Mouse (Mus musculus) CD8-positive naive resting alpha-beta T cell, adult 2 months (primary cell): ENCODE measurements around the gene Pfkfb4.

Experiments
- DNase-seq, 2 experiments: peaks; one replicate each; pipeline ENCODE4 v3.0.0; 2022; ENCODE audit warnings: low read depth in 2 of 2, low spot score in 2 of 2

Gene Pfkfb4

GRCm38 (mm10) chr9:109031001-109031400 is 39.4 kb downstream of the Pfkfb4 start:
- DNase-seq: no peak

DNA sequence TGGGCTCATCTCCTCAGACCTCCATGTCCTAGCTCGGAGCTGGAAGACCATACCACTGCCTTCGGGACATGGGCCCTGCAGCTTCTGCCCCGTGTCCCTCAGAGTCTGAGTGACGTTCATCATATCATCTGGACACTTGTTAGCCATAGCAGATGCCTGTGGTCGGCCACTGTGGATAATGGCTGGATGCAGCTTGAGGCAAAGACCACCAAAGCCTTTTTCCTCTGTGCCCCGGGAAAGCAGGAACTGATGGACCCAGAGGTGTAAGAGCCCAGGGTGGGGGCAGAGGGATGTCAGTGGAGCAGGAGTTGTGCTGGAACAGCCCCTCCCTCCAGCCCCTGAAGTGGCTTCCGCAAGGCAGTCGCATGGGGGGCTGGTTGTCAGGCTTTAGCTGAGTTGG is 40.1 kb downstream of the Pfkfb4 start:
- no peak for DNase-seq

- no peak for DNase-seq
Observed at GRCm38 (mm10) chr9:109032435-109032834, 40.9 kb downstream of the Pfkfb4 start.

GRCm38 (mm10) chr9:109038086-109038895 is 46.7 kb downstream of the Pfkfb4 start, which contains the start of gene Shisa5:
Shisa5 (plus strand) TSS chr9:109038565.
- peak; percentile 17 to 53 for DNase-seq

- DNase-seq: no peak
Observed at GRCm38 (mm10) chr9:109038901-109039364, 47.4 kb downstream of the Pfkfb4 start.

- no peak for DNase-seq
Observed at GRCm38 (mm10) chr9:109039681-109040080, 48.1 kb downstream of the Pfkfb4 start.

GRCm38 (mm10) chr9:109040216-109040615 is 48.6 kb downstream of the Pfkfb4 start:
- no peak for DNase-seq

DNA sequence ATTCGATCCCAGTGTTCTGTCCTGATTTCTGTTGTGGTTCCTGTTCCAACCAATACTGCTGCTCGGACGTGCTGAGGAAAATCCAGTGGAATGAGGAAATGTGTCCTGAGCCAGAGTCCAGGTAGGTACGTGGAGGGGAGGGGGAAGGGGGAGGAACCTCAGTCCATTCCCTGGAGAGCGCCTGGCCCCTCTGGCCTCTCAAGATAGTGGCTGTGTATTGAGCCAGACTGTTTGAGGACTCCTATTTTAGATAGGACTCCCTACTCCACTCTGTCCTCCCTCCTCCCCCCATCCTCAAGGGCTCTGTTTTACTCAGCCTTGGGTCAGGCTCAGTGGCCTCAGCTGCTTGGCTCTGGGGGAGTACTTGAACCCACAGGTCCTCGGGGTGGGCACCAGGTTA is 49.3 kb downstream of the Pfkfb4 start:
- no peak for DNase-seq

- no peak for DNase-seq
Observed at GRCm38 (mm10) chr9:109041351-109041750, 49.8 kb downstream of the Pfkfb4 start.

GRCm38 (mm10) chr9:109046306-109046705 is 54.7 kb downstream of the Pfkfb4 start:
- peak; percentile 83 to 87 for DNase-seq

DNA sequence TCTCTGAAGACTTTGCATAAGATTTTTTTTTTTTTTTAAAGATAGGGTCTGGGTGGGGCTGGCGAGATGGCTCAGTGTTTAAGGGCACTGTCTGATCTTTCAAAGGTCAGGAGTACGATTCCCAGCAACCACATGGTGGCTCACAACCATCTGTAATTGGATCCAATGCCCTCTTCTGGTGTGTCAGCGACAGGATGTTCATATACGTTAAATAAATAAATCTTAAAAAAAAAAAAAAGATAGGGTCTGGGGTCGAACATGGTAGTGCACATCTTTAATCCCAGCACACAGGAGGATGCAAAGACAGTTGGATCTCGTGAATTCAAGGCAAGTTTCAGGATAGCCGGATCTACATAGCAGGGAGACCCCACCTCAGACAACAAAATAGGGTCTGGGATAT is 57.7 kb downstream of the Pfkfb4 start:
- DNase-seq: no peak

- DNase-seq: no peak
Observed at GRCm38 (mm10) chr9:109049996-109050673, 58.6 kb downstream of the Pfkfb4 start.

- DNase-seq: no peak
Observed at GRCm38 (mm10) chr9:109050674-109050997, 59.1 kb downstream of the Pfkfb4 start.

DNA sequence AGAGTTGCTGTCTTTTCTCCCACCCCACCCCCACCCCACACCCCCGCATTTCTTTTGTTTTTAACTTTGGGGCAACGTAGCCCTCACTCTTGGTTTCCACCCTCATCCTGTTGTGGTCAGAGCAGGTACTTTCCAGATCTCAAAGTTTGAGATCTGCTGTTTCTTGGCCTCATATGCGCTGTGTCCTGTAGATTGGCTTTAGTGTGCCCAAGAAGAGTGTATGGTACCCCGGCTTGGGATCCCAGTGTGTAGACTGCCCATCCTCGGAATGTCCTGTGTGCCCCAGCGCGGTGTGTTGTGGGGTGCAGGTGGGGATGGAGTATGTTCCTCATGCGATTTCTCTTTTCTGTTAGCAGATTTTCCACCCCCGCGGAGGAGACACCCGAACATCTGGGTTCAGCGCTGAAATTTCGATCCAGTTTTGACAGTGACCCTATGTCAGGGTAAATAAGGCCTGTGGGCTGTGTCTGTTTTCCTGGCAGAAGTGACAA is 59.5 kb downstream of the Pfkfb4 start:
- peak; percentile 77 to 80 for DNase-seq

DNA sequence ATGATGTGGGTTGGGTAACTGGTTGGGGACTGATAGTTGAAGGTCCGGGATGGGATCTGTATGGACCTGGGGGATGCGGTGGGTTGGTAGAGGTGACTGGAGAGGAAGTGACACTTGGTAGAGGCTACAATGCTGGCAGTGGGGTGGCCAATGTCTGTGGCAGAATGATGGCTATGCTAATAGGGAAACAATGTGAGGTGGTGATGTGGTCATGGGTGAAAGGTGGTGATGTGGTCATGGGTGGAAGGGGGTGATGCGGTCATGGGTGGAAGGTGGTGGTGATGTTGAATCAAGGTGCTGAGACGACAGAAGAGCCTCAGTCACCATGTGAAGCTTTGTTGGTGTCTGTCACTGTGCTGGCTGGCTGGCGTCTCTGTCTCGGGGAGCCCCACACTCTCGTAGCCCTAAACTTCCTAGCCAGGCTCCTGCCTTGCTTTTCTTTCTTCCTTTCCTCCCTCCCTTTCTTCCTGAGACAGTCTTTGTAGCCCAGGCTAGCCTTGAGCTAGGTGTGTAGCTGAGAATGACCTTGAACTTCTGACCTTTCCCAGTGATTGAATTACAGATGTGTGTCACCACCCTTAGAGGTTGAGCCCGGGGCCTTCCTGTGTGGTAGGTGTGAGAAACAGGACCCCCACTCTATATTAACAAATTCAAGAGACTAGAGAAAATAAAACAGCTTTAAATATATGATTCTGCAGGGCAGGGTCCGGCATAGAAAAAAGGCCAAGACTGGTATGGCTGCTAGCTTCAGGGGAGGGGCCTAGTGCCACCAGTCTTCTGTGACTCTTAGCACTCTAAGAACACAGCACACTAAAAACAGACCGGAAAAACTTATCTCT is 60.3 kb downstream of the Pfkfb4 start:
- peak; percentile 76 to 80 for DNase-seq

GRCm38 (mm10) chr9:109052490-109053260 is 61.1 kb downstream of the Pfkfb4 start:
- peak; percentile 52 to 66 for DNase-seq

DNA sequence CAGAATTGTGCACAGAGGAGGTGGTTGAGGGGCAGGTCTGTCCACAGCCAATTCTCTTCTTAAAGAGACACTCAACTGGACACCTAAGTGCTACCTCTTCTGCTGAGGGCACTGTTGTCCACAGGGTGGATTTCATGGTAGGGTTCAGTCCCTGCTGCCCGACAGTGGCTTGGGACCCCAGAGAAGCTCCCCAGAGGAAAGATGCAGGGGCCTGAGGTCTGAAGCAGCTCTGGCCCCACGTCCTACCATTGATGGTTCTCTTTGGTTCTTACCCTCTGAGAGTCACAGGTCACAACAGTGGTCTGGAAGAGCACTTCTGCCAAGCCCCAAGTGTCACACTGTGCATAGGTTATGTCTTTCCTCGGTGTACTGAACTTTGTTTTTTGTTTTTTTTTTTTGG is 61.8 kb downstream of the Pfkfb4 start:
- no peak for DNase-seq

- DNase-seq: peak in 1 of 2 experiments; percentile 3
Observed at GRCm38 (mm10) chr9:109053851-109054250, 62.3 kb downstream of the Pfkfb4 start.

DNA sequence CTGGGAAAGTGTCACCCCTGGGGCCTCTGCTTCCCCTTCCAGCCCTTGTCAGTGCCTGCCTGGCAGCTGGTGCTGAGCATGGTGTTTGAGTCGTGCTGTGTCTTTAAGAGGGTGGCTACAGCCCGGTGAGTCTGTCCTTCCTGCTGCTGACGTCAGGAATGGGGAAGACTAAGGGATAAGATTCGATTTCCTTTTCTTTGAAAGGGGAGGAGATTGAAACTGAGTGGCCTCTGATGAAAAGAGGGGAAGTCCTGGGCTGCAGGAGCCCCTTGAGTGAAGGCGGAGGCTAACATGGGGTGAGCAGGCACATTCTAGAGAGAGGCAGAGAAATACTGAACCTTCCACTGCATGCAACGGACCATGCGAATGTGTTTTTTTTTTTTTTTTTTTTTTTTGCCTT is 63.1 kb downstream of the Pfkfb4 start:
- peak; percentile 49 to 57 for DNase-seq

- DNase-seq: peak in 1 of 2 experiments; percentile 18
Observed at GRCm38 (mm10) chr9:109055271-109056030, 63.9 kb downstream of the Pfkfb4 start.
